ENCODE assay signal across 10 mouse cellular contexts in genomic region chr2:68896196-68896595, GRCm38 (mm10). TPM values are rescaled to one million over a fixed set of nuclear protein-coding genes. Genes with fewer than 3 reads are reported as not detected.
DNase-seq lines count a peak whose midpoint lies in the region; ATAC-seq and TF ChIP-seq lines count a peak whose summit lies in the region.
"Had no signal": no experiment of that assay in that cellular context is flagged by ENCODE, and none has a peak within 500 bp of the region (broad histone marks: within the 10 kb centered on the region; RNA-seq: fewer than 3 reads in every experiment).

No protein-coding gene starts in this region.

- H3K9ac ChIP-seq in forebrain, embryonic 13.5 days = no peak overlapping the region
- H3K9ac ChIP-seq in midbrain, postnatal 0 days (replicated peaks; ENCODE audit: low read length, poor library complexity, severe bottlenecking) = no peak overlapping the region
- no peak overlapping the region for H3K9ac ChIP-seq in midbrain, embryonic 14.5 days (replicated peaks; ENCODE audit: low read length)
- no peak overlapping the region for H3K9ac ChIP-seq in heart, embryonic 16.5 days (ENCODE audit: low read length)
- H3K9ac ChIP-seq in liver, embryonic 12.5 days = no peak overlapping the region
- H3K9ac ChIP-seq: intestine, embryonic 15.5 days had no signal

- no peak for TF ChIP-seq POLR2A in thymus, adult 2 months (IDR thresholded peaks at IDR 0.05; ENCODE audit: control insufficient read depth, extremely low read depth, insufficient read depth, low read length, poor library complexity)

- no peak for DNase-seq in forebrain, embryonic 10.5 days (ENCODE audit: extremely low spot score, low spot score)
- peak; percentile 19 for DNase-seq in midbrain, postnatal 0 days (ENCODE audit: low spot score)
- no peak for DNase-seq in midbrain, embryonic 14.5 days
- peak; percentile 41 to 73 for DNase-seq in right cerebral cortex, postnatal 36 days (ENCODE audit: low spot score in 2 of 2)
- no peak for DNase-seq in thymus, adult 2 months
- DNase-seq: gastrocnemius, adult 2 months had no signal

- peaks cover 13% of the 10 kb centered on the region for H3K4me1 ChIP-seq in forebrain, embryonic 13.5 days
- H3K4me1 ChIP-seq in forebrain, embryonic 10.5 days = no peaks in the 10 kb centered on the region
- 0 out of 2 replicates have a peak, but pooled peaks cover 5% of the 10 kb centered on the region for H3K4me1 ChIP-seq in midbrain, postnatal 0 days (ENCODE audit: insufficient read depth, low read length)
- H3K4me1 ChIP-seq in midbrain, embryonic 14.5 days (ENCODE audit: control insufficient read depth, insufficient read depth, low read length) = no peaks in the 10 kb centered on the region
- peaks cover 36% of the 10 kb centered on the region for H3K4me1 ChIP-seq in heart, embryonic 16.5 days (ENCODE audit: control insufficient read depth, insufficient read depth, low read length)
- H3K4me1 ChIP-seq in thymus, adult 2 months (replicated peaks; ENCODE audit: control insufficient read depth, insufficient read depth, low read length) = peaks cover 3% of the 10 kb centered on the region; the same call in 1 of the 2 replicates
- H3K4me1 ChIP-seq in liver, embryonic 12.5 days = peaks cover 18% of the 10 kb centered on the region

- H3K36me3 ChIP-seq in forebrain, embryonic 13.5 days (ENCODE audit: poor library complexity, severe bottlenecking) = no peaks in the 10 kb centered on the region
- no peaks in the 10 kb centered on the region for H3K36me3 ChIP-seq in forebrain, embryonic 10.5 days (replicated peaks)
- no peaks in the 10 kb centered on the region for H3K36me3 ChIP-seq in midbrain, postnatal 0 days (ENCODE audit: insufficient read depth, low read length)
- no peaks in the 10 kb centered on the region for H3K36me3 ChIP-seq in midbrain, embryonic 14.5 days (ENCODE audit: control insufficient read depth, insufficient read depth, low read length)
- H3K36me3 ChIP-seq in heart, embryonic 16.5 days (ENCODE audit: control insufficient read depth, insufficient read depth) = no peaks in the 10 kb centered on the region
- H3K36me3 ChIP-seq in thymus, adult 2 months (ENCODE audit: control insufficient read depth, insufficient read depth, low read length) = no peaks in the 10 kb centered on the region
- H3K36me3 ChIP-seq in liver, embryonic 12.5 days = no peaks in the 10 kb centered on the region
- H3K36me3 ChIP-seq: intestine, embryonic 15.5 days had no signal

- H3K4me3 ChIP-seq in forebrain, embryonic 13.5 days = no peak overlapping the region
- H3K4me3 ChIP-seq in forebrain, embryonic 10.5 days = no peak overlapping the region
- no peak overlapping the region for H3K4me3 ChIP-seq in midbrain, postnatal 0 days (ENCODE audit: low read depth, low read length)
- no peak overlapping the region for H3K4me3 ChIP-seq in midbrain, embryonic 14.5 days (replicated peaks; ENCODE audit: low read depth, low read length)
- no peak overlapping the region for H3K4me3 ChIP-seq in heart, embryonic 16.5 days (ENCODE audit: low read length)
- H3K4me3 ChIP-seq in thymus, adult 2 months (ENCODE audit: control insufficient read depth, insufficient read depth, low read length) = no peak overlapping the region
- H3K4me3 ChIP-seq in liver, embryonic 12.5 days = no peak overlapping the region
- H3K4me3 ChIP-seq: gastrocnemius, adult 2 months; intestine, embryonic 15.5 days had no signal

- 54% methylated on average over 4 of the region's 4 CpGs for WGBS in forebrain, embryonic 13.5 days
- 90% methylated on average over 4 of the region's 4 CpGs for WGBS in forebrain, embryonic 10.5 days
- 63% methylated on average over 4 of the region's 4 CpGs for WGBS in midbrain, postnatal 0 days
- 76% methylated on average over 4 of the region's 4 CpGs for WGBS in midbrain, embryonic 14.5 days
- WGBS in heart, embryonic 16.5 days = 36% methylated on average over 4 of the region's 4 CpGs
- 85% methylated on average over 4 of the region's 4 CpGs for WGBS in thymus, adult 2 months
- 64% methylated on average over 4 of the region's 4 CpGs for WGBS in liver, embryonic 12.5 days (ENCODE audit: insufficient replicate concordance)

- no peak for TF ChIP-seq CTCF in midbrain, postnatal 0 days (IDR thresholded peaks at IDR 0.05)
- no peak for TF ChIP-seq CTCF in thymus, adult 2 months (IDR thresholded peaks at IDR 0.05; ENCODE audit: borderline replicate concordance, control insufficient read depth, extremely low read depth, insufficient read depth, low read length, poor library complexity)

- no peaks in the 10 kb centered on the region for H3K9me3 ChIP-seq in forebrain, embryonic 13.5 days (replicated peaks)
- no peaks in the 10 kb centered on the region for H3K9me3 ChIP-seq in forebrain, embryonic 10.5 days
- H3K9me3 ChIP-seq in midbrain, postnatal 0 days (ENCODE audit: low read length) = no peaks in the 10 kb centered on the region
- H3K9me3 ChIP-seq in midbrain, embryonic 14.5 days (ENCODE audit: control insufficient read depth, low read length) = no peaks in the 10 kb centered on the region
- H3K9me3 ChIP-seq in heart, embryonic 16.5 days (replicated peaks; ENCODE audit: control insufficient read depth, low read length) = no peaks in the 10 kb centered on the region
- no peaks in the 10 kb centered on the region for H3K9me3 ChIP-seq in liver, embryonic 12.5 days (replicated peaks)
- H3K9me3 ChIP-seq: intestine, embryonic 15.5 days had no signal

- peak; percentile 59; the same call in 1 of the 2 replicates for ATAC-seq in forebrain, embryonic 13.5 days
- no peak for ATAC-seq in midbrain, postnatal 0 days (ENCODE audit: low FRiP score)
- no peak for ATAC-seq in midbrain, embryonic 14.5 days (ENCODE audit: low FRiP score, low TSS enrichment)
- peak; percentile 76 for ATAC-seq in heart, embryonic 16.5 days (replicated peaks; ENCODE audit: extremely low read depth, insufficient read depth, low FRiP score)
- no peak for ATAC-seq in liver, embryonic 12.5 days
- ATAC-seq: intestine, embryonic 15.5 days had no signal

- no peaks in the 10 kb centered on the region for H3K27me3 ChIP-seq in forebrain, embryonic 13.5 days
- H3K27me3 ChIP-seq in forebrain, embryonic 10.5 days (ENCODE audit: poor library complexity, severe bottlenecking) = no peaks in the 10 kb centered on the region
- no peaks in the 10 kb centered on the region for H3K27me3 ChIP-seq in midbrain, postnatal 0 days (ENCODE audit: insufficient read depth, low read length)
- H3K27me3 ChIP-seq in midbrain, embryonic 14.5 days (ENCODE audit: control insufficient read depth, insufficient read depth, low read length) = no peaks in the 10 kb centered on the region
- H3K27me3 ChIP-seq in heart, embryonic 16.5 days (ENCODE audit: control insufficient read depth, insufficient read depth, low read length) = no peaks in the 10 kb centered on the region
- H3K27me3 ChIP-seq in thymus, adult 2 months (ENCODE audit: control insufficient read depth, insufficient read depth, low read length) = no peaks in the 10 kb centered on the region
- H3K27me3 ChIP-seq in liver, embryonic 12.5 days (replicated peaks) = no peaks in the 10 kb centered on the region
- H3K27me3 ChIP-seq: intestine, embryonic 15.5 days had no signal

- no peak overlapping the region for H3K4me2 ChIP-seq in forebrain, embryonic 13.5 days
- no peak overlapping the region for H3K4me2 ChIP-seq in midbrain, postnatal 0 days (ENCODE audit: low read depth, low read length, poor library complexity, severe bottlenecking)
- H3K4me2 ChIP-seq in midbrain, embryonic 14.5 days (ENCODE audit: low read length) = no peak overlapping the region
- H3K4me2 ChIP-seq in heart, embryonic 16.5 days (ENCODE audit: low read depth, low read length) = peak overlapping the region; percentile 38
- H3K4me2 ChIP-seq in liver, embryonic 12.5 days = no peak overlapping the region
- H3K4me2 ChIP-seq: intestine, embryonic 15.5 days had no signal

- peak overlapping the region; percentile 26; the same call in 1 of the 2 replicates for H3K27ac ChIP-seq in forebrain, embryonic 13.5 days
- no peak overlapping the region for H3K27ac ChIP-seq in forebrain, embryonic 10.5 days
- H3K27ac ChIP-seq in midbrain, postnatal 0 days (ENCODE audit: low read depth, low read length) = no peak overlapping the region
- H3K27ac ChIP-seq in midbrain, embryonic 14.5 days (replicated peaks; ENCODE audit: low read depth, low read length) = no peak overlapping the region
- H3K27ac ChIP-seq in heart, embryonic 16.5 days (ENCODE audit: low read length) = peak overlapping the region; percentile 71
- no peak overlapping the region for H3K27ac ChIP-seq in thymus, adult 2 months (ENCODE audit: control insufficient read depth, insufficient read depth, low read length)
- H3K27ac ChIP-seq in liver, embryonic 12.5 days = no peak overlapping the region
- H3K27ac ChIP-seq: gastrocnemius, adult 2 months; intestine, embryonic 15.5 days had no signal

RNA-seq across cellular contexts. Expression of gene Cers6, which starts 35.0 kb away (rescaled TPM):
- 36.7 and 40.1 TPM in 2 replicates for polyA plus RNA-seq in forebrain, embryonic 13.5 days (2015; fragmentation: Nextera tagmentation; extraction: Ambion mirVana)
- polyA plus RNA-seq in forebrain, embryonic 10.5 days (2016; fragmentation: Nextera tagmentation; extraction: Ambion mirVana) = 22.4 and 24.1 TPM in 2 replicates
- 57.1 and 71.0 TPM in 2 replicates for total RNA-seq in midbrain, postnatal 0 days (2014; rRNA removed)
- polyA plus RNA-seq in midbrain, postnatal 0 days (2015; fragmentation: Nextera tagmentation; extraction: Ambion mirVana) = 24.9 and 29.8 TPM in 2 replicates
- 84.3 and 88.4 TPM in 2 replicates for polyA plus RNA-seq in midbrain, embryonic 14.5 days (2014; fragmentation: Nextera tagmentation; extraction: Ambion mirVana)
- polyA plus RNA-seq in heart, embryonic 16.5 days (2015; fragmentation: Nextera tagmentation; extraction: Ambion mirVana) = 22.3 and 22.8 TPM in 2 replicates
- polyA plus RNA-seq in thymus, adult 2 months (2012; rRNA removed) = 20.7 and 21.1 TPM in 2 replicates
- polyA plus RNA-seq in liver, embryonic 12.5 days (2016; fragmentation: Nextera tagmentation; extraction: Ambion mirVana) = 7.0 and 7.3 TPM in 2 replicates

Comparison
In these comparisons a context has a peak if more than half of its experiments do, and no peak if none do; other contexts are left out.
1. H3K27ac ChIP-seq: peak in forebrain, embryonic 13.5 days (single experiment) and heart, embryonic 16.5 days (single experiment); none in forebrain, embryonic 10.5 days (single experiment), midbrain, postnatal 0 days (single experiment), midbrain, embryonic 14.5 days (single experiment), thymus, adult 2 months (single experiment) and liver, embryonic 12.5 days (single experiment).
2. DNase-seq: peak in midbrain, postnatal 0 days (single experiment) and right cerebral cortex, postnatal 36 days (2 of 2); none in forebrain, embryonic 10.5 days (single experiment), midbrain, embryonic 14.5 days (single experiment) and thymus, adult 2 months (single experiment).
3. ATAC-seq: peak in forebrain, embryonic 13.5 days (single experiment) and heart, embryonic 16.5 days (single experiment); none in midbrain, postnatal 0 days (single experiment), midbrain, embryonic 14.5 days (single experiment) and liver, embryonic 12.5 days (single experiment).